Mouse (Mus musculus) Patski (cell line): Measurements from ENCODE around the gene Jtb. TPM values are rescaled to one million over a fixed set of nuclear protein-coding genes. Genes with fewer than 3 reads are reported as not detected.

ENCODE experiments used
- ATAC-seq: fragments of 100-300 bp; one replicate; pipeline ENCODE4 v1.8.0; 2021
- CTCF ChIA-PET: fragments of 350-600 bp; sonication (Branson Sonifier 250); formaldehyde crosslinking; loops from one replicate; lab custom pipeline; 2022; ENCODE audit warnings: inconsistent platforms; lab: Charles Lee
- POLR2A ChIA-PET: fragments of 350-600 bp; sonication (Branson Sonifier 250); formaldehyde crosslinking; loops from one replicate; lab custom pipeline; 2022; ENCODE audit warnings: antibody characterized with exemption, inconsistent platforms; lab: Charles Lee
- DNase-seq: peaks from one replicate; pipeline ENCODE4 v3.0.0-alpha.2; 2011; ENCODE audit warnings: low read depth, low spot score
- H3K27me3 ChIP-seq: fragments of 371-371 bp; one replicate; pipeline ENCODE4 v1.5.1; 2021
- CTCF ChIP-seq: fragments of 100-300 bp; IDR thresholded peaks from one replicate; pipeline ENCODE4 v1.5.1; 2021
- in situ Hi-C: fragments of 300-500 bp; cut with MboI; formaldehyde crosslinking; loops from 3 replicates; pipeline ENCODE4 v1.11.1; 2018; ENCODE audit warnings: low pct_unique_long_range_greater_than_20kb, mixed read lengths
- polyA plus RNA-seq: library from polyadenylated mRNA; unstranded; gene quantifications from one replicate; pipeline ENCODE4 v1.2.3, GENCODE M21; 2021

Jtb gene
- polyA plus RNA-seq, 1 experiment from 2014 or later: 108 TPM

DNA sequence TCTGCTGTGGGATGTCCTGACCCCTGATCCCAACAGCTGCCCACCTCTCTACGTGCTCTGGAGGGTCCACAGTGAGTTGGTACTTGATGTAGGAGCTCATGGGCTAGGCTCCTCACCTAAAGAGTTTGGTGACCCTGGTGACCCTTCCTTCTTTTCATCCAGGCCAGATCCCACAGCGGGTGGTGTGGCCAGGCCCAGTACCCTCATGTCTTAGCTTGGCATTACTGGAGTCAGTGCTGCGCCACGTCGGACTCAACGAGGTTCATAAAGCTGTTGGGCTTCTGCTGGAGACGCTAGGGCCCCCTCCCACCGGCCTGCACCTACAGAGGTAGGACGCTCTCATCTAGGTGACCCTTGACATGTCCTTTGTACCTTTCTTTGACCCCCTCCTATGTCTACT, 47.8 kb downstream of the Jtb start:
- ATAC-seq: no peak
- no peak for TF ChIP-seq CTCF
- no peak for DNase-seq
- ChIA-PET CTCF (interaction anchor here (1.3 kb wide), 1 partner anchor 36 kb away, joined by 3 read pairs; the partner anchor contains the start of gene Creb3l4), POLR2A (no interaction called here)
- in situ Hi-C loops: no loop called here
- H3K27me3 ChIP-seq: no peaks in the 10 kb centered on the region

DNA sequence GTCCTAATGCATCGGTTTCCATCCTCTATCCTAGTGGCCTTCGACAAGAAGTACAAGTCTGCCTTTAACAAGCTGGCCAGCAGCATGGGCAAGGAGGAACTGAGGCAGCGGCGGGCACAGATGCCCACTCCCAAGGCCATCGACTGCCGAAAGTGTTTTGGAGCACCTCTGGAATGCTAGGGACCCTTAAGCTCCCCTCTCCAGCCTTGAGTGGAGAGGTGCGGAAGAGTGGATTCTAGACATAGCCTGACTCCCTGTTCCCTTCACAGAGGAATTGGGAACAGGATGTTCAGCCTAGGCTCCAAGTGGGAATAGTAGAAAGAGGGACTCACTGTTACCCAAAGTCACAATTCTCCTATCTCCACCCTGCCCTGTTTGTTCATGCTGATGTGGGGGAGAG, 48.3 kb downstream of the Jtb start:
- no peak for TF ChIP-seq CTCF
- CTCF ChIA-PET: interaction anchor here (0.7 to 2.2 kb wide), 4 partner anchors 13 to 86 kb away, joined by 3 to 9 read pairs (median 3); partner anchors contain the start of gene Creb3l4
- ATAC-seq (no peak), DNase-seq (no peak)
- no peaks in the 10 kb centered on the region for H3K27me3 ChIP-seq
- in situ Hi-C loops: loop anchor here (5.0 kb wide), 1 partner anchor 73 kb away; no protein-coding TSS in a partner anchor
- POLR2A ChIA-PET: no interaction called here

DNA sequence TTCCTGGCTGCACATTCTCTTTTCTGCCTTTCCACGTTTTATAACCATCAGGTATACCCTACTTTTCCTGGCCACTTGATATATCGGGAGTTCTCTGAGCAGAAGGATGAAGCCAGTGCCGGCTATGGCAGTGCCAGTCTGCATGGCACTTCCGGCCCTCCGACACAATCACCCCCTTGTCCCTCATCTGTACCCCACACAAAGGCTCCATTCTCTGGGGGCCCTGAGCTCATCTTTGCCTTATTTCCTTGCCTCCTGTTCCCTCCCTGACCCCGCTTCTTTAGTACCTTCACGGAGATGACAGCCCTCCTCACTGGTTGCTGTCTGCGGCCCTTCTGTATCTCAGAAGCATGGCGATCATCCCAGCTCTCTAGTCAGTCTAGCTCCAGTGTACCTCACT, 49.3 kb downstream of the Jtb start:
- no peaks in the 10 kb centered on the region for H3K27me3 ChIP-seq
- no peak for ATAC-seq
- ChIA-PET CTCF (interaction anchor here (2.2 kb wide), 1 partner anchor 14 kb away, joined by 9 read pairs; no protein-coding TSS in a partner anchor), POLR2A (no interaction called here)
- in situ Hi-C loops: loop anchor here (5.0 kb wide), 1 partner anchor 72 kb away; no protein-coding TSS in a partner anchor
- no peak for DNase-seq
- no peak for TF ChIP-seq CTCF

DNA sequence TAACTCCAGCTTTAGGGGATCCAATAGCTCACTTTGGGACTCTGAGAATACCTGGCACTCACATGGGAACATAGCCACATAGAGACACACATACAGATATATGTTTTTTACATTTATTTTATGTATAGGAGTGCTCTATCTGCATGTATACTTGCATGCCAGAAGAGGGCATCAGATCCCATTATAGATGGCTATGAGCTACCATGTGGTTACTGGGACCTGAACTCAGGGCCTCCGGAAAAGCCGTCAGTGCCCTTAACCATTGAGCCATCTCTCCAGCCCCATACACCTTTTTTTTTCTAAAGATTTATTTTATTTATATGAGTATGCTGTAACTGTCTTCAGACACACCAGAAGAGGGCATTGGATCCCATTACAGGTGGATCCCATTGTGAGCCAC, 52.8 kb downstream of the Jtb start:
- in situ Hi-C loops: loop anchor here (5.0 kb wide), 1 partner anchor 68 kb away; no protein-coding TSS in a partner anchor

More for the DNA sequence above, 52.8 kb downstream of the Jtb start:
- no peak for DNase-seq
- no peaks in the 10 kb centered on the region for H3K27me3 ChIP-seq
- no peak for TF ChIP-seq CTCF
- ATAC-seq: no peak
- ChIA-PET POLR2A (interaction anchor here (0.5 to 1.3 kb wide), 4 partner anchors 8 to 89 kb away, joined by 3 to 4 read pairs (median 3); partner anchors contain the start of genes Gatad2b, Rab13 and Rps27), CTCF (interaction anchor here (0.7 to 2.2 kb wide), 6 partner anchors 9 to 180 kb away, joined by 3 to 10 read pairs (median 4); partner anchors contain the start of gene Gatad2b)

Other genes with a start within 250 kb of the Jtb start
- 205 TPM for gene Hax1, start 232.8 kb upstream of the Jtb start, polyA plus RNA-seq
- 182 TPM for gene 4933434E20Rik, start 180.0 kb upstream of the Jtb start, polyA plus RNA-seq
- gene Ubap2l, start 179.0 kb upstream of the Jtb start, polyA plus RNA-seq: 232 TPM
- 501 TPM for gene Tpm3, start 158.9 kb upstream of the Jtb start, polyA plus RNA-seq
- 0.46 TPM for gene Nup210l, start 127.5 kb upstream of the Jtb start, polyA plus RNA-seq
- 2,084 TPM for gene Rps27, start 17.9 kb upstream of the Jtb start, polyA plus RNA-seq
- 66.8 TPM for gene Rab13, start 17.9 kb upstream of the Jtb start, polyA plus RNA-seq
- 1.1 TPM for gene Creb3l4, start 11.9 kb downstream of the Jtb start, polyA plus RNA-seq
- 243 TPM for gene Slc39a1, start 16.6 kb downstream of the Jtb start, polyA plus RNA-seq
- 77.0 TPM for gene Crtc2, start 22.6 kb downstream of the Jtb start, polyA plus RNA-seq
- 14.1 TPM for gene Dennd4b, start 33.6 kb downstream of the Jtb start, polyA plus RNA-seq
- gene Gatad2b, start 61.6 kb downstream of the Jtb start, polyA plus RNA-seq: 40.8 TPM
- gene Slc27a3, start 158.3 kb downstream of the Jtb start, polyA plus RNA-seq: 2.9 TPM
- 77.8 TPM for gene Ints3, start 202.0 kb downstream of the Jtb start, polyA plus RNA-seq
- gene Npr1, start 234.3 kb downstream of the Jtb start, polyA plus RNA-seq: 5.3 TPM
- gene Ilf2, start 244.5 kb downstream of the Jtb start, polyA plus RNA-seq: 129 TPM